Mouse (Mus musculus): ENCODE data around the gene Dok7. TPM values are rescaled to one million over a fixed set of nuclear protein-coding genes. Genes with fewer than 3 reads are reported as not detected.

The Dok7 gene
- not detected in 2 replicates for total RNA-seq (2014; rRNA removed)
- polyA plus RNA-seq (2012; rRNA removed), result not detected in 2 replicates

DNA sequence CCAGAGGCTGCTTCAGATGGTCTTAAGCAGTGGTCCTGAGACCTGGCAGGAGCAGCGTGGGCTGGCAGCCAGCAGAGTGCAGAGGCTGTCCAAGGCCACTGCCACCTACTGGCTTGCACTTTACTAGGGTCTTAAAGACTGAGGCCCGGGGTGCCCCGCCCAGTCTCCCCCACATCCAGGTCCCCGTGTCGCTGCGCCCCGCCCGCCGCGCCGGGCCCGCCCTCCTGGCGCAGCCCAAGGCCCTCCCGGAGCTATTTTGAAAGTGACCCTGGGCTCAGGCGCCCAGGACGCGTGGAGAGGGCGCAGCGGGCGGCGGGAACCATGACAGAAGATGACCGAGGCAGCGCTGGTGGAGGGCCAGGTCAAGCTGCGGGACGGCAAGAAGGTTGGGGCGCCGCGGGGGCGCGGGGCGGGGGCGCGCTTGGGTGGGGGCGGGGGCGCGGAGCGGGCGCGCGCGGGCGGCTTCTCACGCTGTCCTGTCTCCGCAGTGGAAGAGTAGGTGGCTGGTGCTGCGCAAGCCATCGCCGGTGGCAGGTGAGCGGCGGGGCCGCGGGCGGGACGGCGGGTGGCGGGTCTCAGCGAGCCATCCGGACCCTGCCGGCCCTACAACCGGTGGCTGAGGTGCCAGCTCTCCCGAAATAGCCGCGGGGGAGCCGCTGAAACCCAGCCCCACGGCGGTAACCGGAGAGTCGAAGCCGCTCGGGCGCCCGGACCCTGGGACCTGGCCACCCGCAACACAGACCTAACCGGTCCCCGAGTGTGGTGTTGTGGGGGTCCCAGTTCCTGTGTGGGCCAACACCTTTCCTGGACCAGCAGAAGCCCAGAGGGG lies at the start of gene Dok7:
Dok7 (plus strand) TSS at position 163 of the 829 bp plus-strand sequence.
- no peaks in the 10 kb centered on the region for H3K79me2 ChIP-seq (ENCODE audit: control insufficient read depth, insufficient read depth, low read length)
- H3K4me1 ChIP-seq (ENCODE audit: control insufficient read depth, insufficient read depth, low read length), result no peaks in the 10 kb centered on the region
- peaks cover 2% of the 10 kb centered on the region; the same call in 1 of the 2 replicates for H3K27me3 ChIP-seq (ENCODE audit: control insufficient read depth, insufficient read depth, low read length)
- H3K27ac ChIP-seq (replicated peaks; ENCODE audit: insufficient read depth, low read depth, low read length), result no peak within 1 kb of the TSS
- H3K4me3 ChIP-seq (ENCODE audit: insufficient read depth, low read depth, low read length), result peak within 1 kb of the TSS; percentile 42
- DNase-seq (ENCODE audit: extremely low read depth, low read depth, low spot score), result no peak
- H3K36me3 ChIP-seq (ENCODE audit: control insufficient read depth, insufficient read depth, low read length), result no peaks in the 10 kb centered on the region
- no peak for TF ChIP-seq POLR2A (IDR thresholded peaks at IDR 0.05; ENCODE audit: extremely low read depth, insufficient read depth, low read length)
- 0 out of 2 replicates have a peak, but pooled peaks have one; percentile 5 for TF ChIP-seq CTCF (IDR thresholded peaks at IDR 0.05; ENCODE audit: low read depth, low read length)
- H3K9ac ChIP-seq (ENCODE audit: low read depth, low read length), result no peak within 1 kb of the TSS; the same call in 1 of the 2 replicates
- WGBS, result 1% methylated on average over 74 of the region's 74 CpGs

DNA sequence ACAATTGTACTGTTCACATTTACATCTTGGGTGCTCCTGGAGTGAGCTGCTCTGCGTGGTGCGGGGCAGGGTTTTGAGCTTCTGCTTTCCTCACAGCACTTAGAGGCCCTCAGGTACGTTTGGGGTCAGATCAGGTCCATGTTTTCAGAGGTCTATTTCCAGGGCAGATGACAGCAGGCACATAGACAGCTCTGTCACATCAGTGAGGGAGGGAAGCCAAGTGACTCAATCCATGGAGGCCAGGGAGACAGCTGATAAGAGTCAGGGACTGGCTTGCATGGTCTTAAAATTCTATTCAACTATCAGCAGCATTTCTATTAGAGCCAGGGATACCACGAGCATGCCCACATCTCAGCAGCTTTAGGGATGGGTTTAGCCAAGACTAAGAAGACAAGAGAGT lies 47.4 kb upstream of the Dok7 start:
- WGBS, result 83% methylated on average over 4 of the region's 4 CpGs
- TF ChIP-seq POLR2A (IDR thresholded peaks at IDR 0.05; ENCODE audit: extremely low read depth, insufficient read depth, low read length) (no peak), CTCF (IDR thresholded peaks at IDR 0.05; ENCODE audit: low read depth, low read length) (no peak)
- DNase-seq (ENCODE audit: extremely low read depth, low read depth, low spot score), result no peak
- Histone ChIP-seq H3K27ac (replicated peaks; ENCODE audit: insufficient read depth, low read depth, low read length) (no peak overlapping the region), H3K36me3 (ENCODE audit: control insufficient read depth, insufficient read depth, low read length) (no peaks in the 10 kb centered on the region), H3K4me1 (ENCODE audit: control insufficient read depth, insufficient read depth, low read length) (no peaks in the 10 kb centered on the region), H3K4me3 (ENCODE audit: insufficient read depth, low read depth, low read length) (no peak overlapping the region), H3K27me3 (ENCODE audit: control insufficient read depth, insufficient read depth, low read length) (no peaks in the 10 kb centered on the region), H3K9ac (ENCODE audit: low read depth, low read length) (no peak overlapping the region), H3K79me2 (ENCODE audit: control insufficient read depth, insufficient read depth, low read length) (no peaks in the 10 kb centered on the region)

DNA sequence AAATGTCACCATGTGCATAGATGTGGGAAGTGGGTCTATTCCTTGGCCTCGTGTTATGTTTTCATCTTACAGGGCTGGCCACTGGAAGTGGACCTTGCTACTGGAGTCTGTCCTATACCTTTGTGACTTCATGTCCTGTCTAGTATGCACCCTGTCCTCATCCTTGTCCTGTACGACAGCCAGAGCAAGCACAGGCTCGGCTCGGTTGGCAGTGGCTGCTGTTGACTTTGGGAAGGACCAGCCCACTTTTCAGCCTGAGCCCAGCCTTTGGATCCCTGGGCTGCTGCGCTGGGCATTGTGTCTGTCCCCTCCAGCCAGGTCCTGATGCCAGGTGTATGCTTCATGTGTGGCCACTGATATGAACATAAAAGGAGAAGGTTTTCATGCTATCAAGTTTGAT lies 45.9 kb upstream of the Dok7 start:
- peak; percentile 91 for DNase-seq (ENCODE audit: extremely low read depth, low read depth, low spot score)
- 23% methylated on average over 5 of the region's 5 CpGs for WGBS
- H3K4me3 ChIP-seq (ENCODE audit: insufficient read depth, low read depth, low read length), result no peak overlapping the region
- no peaks in the 10 kb centered on the region for H3K27me3 ChIP-seq (ENCODE audit: control insufficient read depth, insufficient read depth, low read length)
- no peaks in the 10 kb centered on the region for H3K4me1 ChIP-seq (ENCODE audit: control insufficient read depth, insufficient read depth, low read length)
- H3K27ac ChIP-seq (replicated peaks; ENCODE audit: insufficient read depth, low read depth, low read length), result no peak overlapping the region
- no peaks in the 10 kb centered on the region for H3K79me2 ChIP-seq (ENCODE audit: control insufficient read depth, insufficient read depth, low read length)
- H3K36me3 ChIP-seq (ENCODE audit: control insufficient read depth, insufficient read depth, low read length), result no peaks in the 10 kb centered on the region
- TF ChIP-seq POLR2A (IDR thresholded peaks at IDR 0.05; ENCODE audit: extremely low read depth, insufficient read depth, low read length) (no peak), CTCF (IDR thresholded peaks at IDR 0.05; ENCODE audit: low read depth, low read length) (no peak)
- no peak overlapping the region for H3K9ac ChIP-seq (ENCODE audit: low read depth, low read length)

DNA sequence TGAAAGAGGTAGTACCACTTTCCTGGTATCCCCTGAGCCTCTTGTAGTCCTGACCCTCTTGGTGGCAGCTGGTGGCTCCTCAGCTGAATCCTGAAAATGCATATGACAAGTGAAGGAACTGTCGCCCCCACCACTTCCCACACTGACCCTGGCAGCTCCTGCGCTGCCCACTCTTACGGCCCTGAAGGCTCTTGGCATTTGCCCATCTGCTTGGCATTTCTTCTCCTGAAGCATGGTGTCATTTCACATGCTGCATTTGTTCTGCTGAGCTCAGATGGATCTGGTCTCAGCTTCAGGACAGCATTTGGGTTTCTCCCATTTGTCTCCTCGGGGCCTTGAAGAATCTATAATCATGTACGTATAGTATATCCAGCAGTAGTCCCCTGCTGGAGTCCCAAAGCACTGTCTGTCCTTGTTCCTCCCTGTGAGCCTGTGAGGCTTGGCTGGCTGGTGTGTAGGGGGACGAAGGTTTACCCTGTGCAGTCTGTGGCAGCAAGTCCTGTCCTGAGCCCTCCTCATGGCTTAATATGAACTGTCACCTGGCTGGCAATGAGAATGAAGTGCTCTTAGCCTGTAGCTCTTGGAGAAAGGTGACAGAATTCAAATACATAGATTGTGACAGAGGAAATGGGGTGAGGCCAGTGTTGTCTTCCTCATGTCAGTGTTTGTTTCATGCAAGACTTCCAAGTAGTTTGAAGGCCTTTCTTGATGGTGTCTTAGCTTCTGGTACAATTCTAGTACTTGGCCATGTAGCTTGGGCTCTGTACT lies 45.2 kb upstream of the Dok7 start:
- no peak overlapping the region for H3K27ac ChIP-seq (replicated peaks; ENCODE audit: insufficient read depth, low read depth, low read length)
- H3K4me1 ChIP-seq (ENCODE audit: control insufficient read depth, insufficient read depth, low read length), result no peaks in the 10 kb centered on the region
- H3K79me2 ChIP-seq (ENCODE audit: control insufficient read depth, insufficient read depth, low read length), result no peaks in the 10 kb centered on the region
- TF ChIP-seq CTCF (IDR thresholded peaks at IDR 0.05; ENCODE audit: low read depth, low read length) (no peak), POLR2A (IDR thresholded peaks at IDR 0.05; ENCODE audit: extremely low read depth, insufficient read depth, low read length) (no peak)
- no peak overlapping the region for H3K4me3 ChIP-seq (ENCODE audit: insufficient read depth, low read depth, low read length)
- H3K36me3 ChIP-seq (ENCODE audit: control insufficient read depth, insufficient read depth, low read length), result no peaks in the 10 kb centered on the region
- no peaks in the 10 kb centered on the region for H3K27me3 ChIP-seq (ENCODE audit: control insufficient read depth, insufficient read depth, low read length)
- 93% methylated on average over 6 of the region's 6 CpGs for WGBS
- DNase-seq (ENCODE audit: extremely low read depth, low read depth, low spot score), result no peak
- no peak overlapping the region for H3K9ac ChIP-seq (ENCODE audit: low read depth, low read length)

DNA sequence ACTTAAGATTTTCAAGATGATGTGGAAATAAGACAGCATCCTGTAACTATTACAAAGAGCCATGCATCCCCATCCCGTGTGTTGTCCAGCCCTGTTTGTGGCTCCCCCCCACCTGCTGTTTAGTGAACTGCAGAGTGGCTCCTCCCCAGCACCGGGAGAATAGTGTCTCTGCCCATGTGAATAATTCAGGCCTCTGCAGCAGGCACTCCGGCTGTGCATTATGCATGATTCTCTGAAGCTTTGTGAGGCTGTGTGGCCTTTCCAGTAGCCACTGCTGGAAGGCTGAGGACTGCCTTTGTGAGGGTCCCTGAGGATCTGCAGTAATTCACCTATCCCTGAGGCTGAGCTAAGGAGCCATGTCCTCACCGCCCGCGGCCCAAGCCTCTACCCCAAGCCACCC lies 42.5 kb upstream of the Dok7 start:
- DNase-seq (ENCODE audit: extremely low read depth, low read depth, low spot score), result no peak
- Histone ChIP-seq H3K4me3 (ENCODE audit: insufficient read depth, low read depth, low read length) (no peak overlapping the region), H3K36me3 (ENCODE audit: control insufficient read depth, insufficient read depth, low read length) (no peaks in the 10 kb centered on the region), H3K27me3 (ENCODE audit: control insufficient read depth, insufficient read depth, low read length) (no peaks in the 10 kb centered on the region), H3K27ac (replicated peaks; ENCODE audit: insufficient read depth, low read depth, low read length) (no peak overlapping the region), H3K79me2 (ENCODE audit: control insufficient read depth, insufficient read depth, low read length) (no peaks in the 10 kb centered on the region), H3K9ac (ENCODE audit: low read depth, low read length) (no peak overlapping the region), H3K4me1 (ENCODE audit: control insufficient read depth, insufficient read depth, low read length) (no peaks in the 10 kb centered on the region)
- 90% methylated on average over 6 of the region's 6 CpGs for WGBS
- TF ChIP-seq POLR2A (IDR thresholded peaks at IDR 0.05; ENCODE audit: extremely low read depth, insufficient read depth, low read length) (no peak), CTCF (IDR thresholded peaks at IDR 0.05; ENCODE audit: low read depth, low read length) (no peak)
